In genomic region chr11:76292398-76292797, GRCm38 (mm10) we compare ENCODE assay signal across 8 mouse cellular contexts. TPM values are rescaled to one million over a fixed set of nuclear protein-coding genes. Genes with fewer than 3 reads are reported as not detected.
DNase-seq lines count a peak whose midpoint lies in the region; ATAC-seq and TF ChIP-seq lines count a peak whose summit lies in the region.

No protein-coding gene starts in this region.

- 89% methylated on average over 15 of the region's 15 CpGs for WGBS in forebrain, embryonic 12.5 days
- WGBS in forebrain, postnatal 0 days: 76% methylated on average over 15 of the region's 15 CpGs
- WGBS in forebrain, embryonic 14.5 days: 85% methylated on average over 15 of the region's 15 CpGs
- 31% methylated on average over 15 of the region's 15 CpGs for WGBS in intestine, embryonic 14.5 days
- WGBS in lung, embryonic 15.5 days: 21% methylated on average over 15 of the region's 15 CpGs

- H3K27me3 ChIP-seq in forebrain, embryonic 12.5 days: no peaks in the 10 kb centered on the region
- H3K27me3 ChIP-seq in forebrain, postnatal 0 days (ENCODE audit: insufficient read depth, low read length): peaks cover 5% of the 10 kb centered on the region; the same call in 1 of the 2 replicates
- H3K27me3 ChIP-seq in forebrain, embryonic 14.5 days (replicated peaks; ENCODE audit: control insufficient read depth, insufficient read depth, low read length): no peaks in the 10 kb centered on the region
- no peaks in the 10 kb centered on the region for H3K27me3 ChIP-seq in intestine, embryonic 14.5 days (replicated peaks; ENCODE audit: control insufficient read depth, insufficient read depth, low read length)
- H3K27me3 ChIP-seq in lung, embryonic 15.5 days: no peaks in the 10 kb centered on the region

- H3K4me1 ChIP-seq in forebrain, embryonic 12.5 days: peaks cover 85% of the 10 kb centered on the region
- peaks cover 15% of the 10 kb centered on the region; the same call in 1 of the 2 replicates for H3K4me1 ChIP-seq in forebrain, postnatal 0 days (ENCODE audit: insufficient read depth)
- peaks cover 40% of the 10 kb centered on the region for H3K4me1 ChIP-seq in forebrain, embryonic 14.5 days (ENCODE audit: control insufficient read depth, insufficient read depth, low read length)
- peaks cover 56% of the 10 kb centered on the region for H3K4me1 ChIP-seq in intestine, embryonic 14.5 days (replicated peaks; ENCODE audit: control insufficient read depth, insufficient read depth, low read length)
- peaks cover 53% of the 10 kb centered on the region for H3K4me1 ChIP-seq in lung, embryonic 15.5 days

- H3K9me3 ChIP-seq in forebrain, embryonic 12.5 days: no peaks in the 10 kb centered on the region
- H3K9me3 ChIP-seq in forebrain, postnatal 0 days (ENCODE audit: low read length): no peaks in the 10 kb centered on the region
- H3K9me3 ChIP-seq in forebrain, embryonic 14.5 days (replicated peaks; ENCODE audit: control insufficient read depth, low read length): no peaks in the 10 kb centered on the region
- no peaks in the 10 kb centered on the region for H3K9me3 ChIP-seq in intestine, embryonic 14.5 days (ENCODE audit: control insufficient read depth, low read length)
- H3K9me3 ChIP-seq in lung, embryonic 15.5 days: no peaks in the 10 kb centered on the region

- H3K36me3 ChIP-seq in forebrain, embryonic 12.5 days (replicated peaks): no peaks in the 10 kb centered on the region
- no peaks in the 10 kb centered on the region for H3K36me3 ChIP-seq in forebrain, postnatal 0 days (ENCODE audit: insufficient read depth)
- no peaks in the 10 kb centered on the region for H3K36me3 ChIP-seq in forebrain, embryonic 14.5 days (ENCODE audit: control insufficient read depth, insufficient read depth, low read length)
- H3K36me3 ChIP-seq in intestine, embryonic 14.5 days (ENCODE audit: control insufficient read depth, insufficient read depth, low read length): no peaks in the 10 kb centered on the region
- H3K36me3 ChIP-seq in lung, embryonic 15.5 days: no peaks in the 10 kb centered on the region

- no peak overlapping the region for H3K4me3 ChIP-seq in forebrain, embryonic 12.5 days (replicated peaks)
- H3K4me3 ChIP-seq in forebrain, postnatal 0 days (ENCODE audit: low read depth, low read length): no peak overlapping the region
- no peak overlapping the region for H3K4me3 ChIP-seq in forebrain, embryonic 14.5 days (ENCODE audit: low read depth, low read length)
- H3K4me3 ChIP-seq in intestine, embryonic 14.5 days (ENCODE audit: low read depth, low read length): no peak overlapping the region
- H3K4me3 ChIP-seq in lung, embryonic 15.5 days: no peak overlapping the region; the same call in 1 of the 2 replicates

- TF ChIP-seq CTCF in forebrain, postnatal 0 days (IDR thresholded peaks at IDR 0.05; ENCODE audit: low read depth): no peak

- no peak overlapping the region for H3K4me2 ChIP-seq in forebrain, embryonic 12.5 days
- no peak overlapping the region for H3K4me2 ChIP-seq in forebrain, postnatal 0 days (ENCODE audit: low read depth)
- no peak overlapping the region for H3K4me2 ChIP-seq in forebrain, embryonic 14.5 days (ENCODE audit: low read length)
- peak overlapping the region; percentile 31 for H3K4me2 ChIP-seq in intestine, embryonic 14.5 days (ENCODE audit: low read length)
- peak overlapping the region; percentile 44 for H3K4me2 ChIP-seq in lung, embryonic 15.5 days

- no peak for DNase-seq in forebrain, postnatal 0 days
- no peak for DNase-seq in forebrain, embryonic 14.5 days (ENCODE audit: low spot score)
- no peak for DNase-seq in intestine, embryonic 14.5 days (ENCODE audit: low spot score)
- DNase-seq in right cerebral cortex, postnatal 14 days: no peak
- no peak for DNase-seq in layer of hippocampus, adult 18-20 months (ENCODE audit: low spot score in 2 of 2)
- DNase-seq in retina, postnatal 1 day: no peak

- no peak for ATAC-seq in forebrain, embryonic 12.5 days (ENCODE audit: low FRiP score)
- no peak for ATAC-seq in forebrain, postnatal 0 days
- ATAC-seq in forebrain, embryonic 14.5 days: no peak
- 0 out of 2 replicates have a peak, but pooled peaks have one; percentile 8 for ATAC-seq in intestine, embryonic 14.5 days (replicated peaks; ENCODE audit: low FRiP score, low TSS enrichment, low read depth)
- ATAC-seq in lung, embryonic 15.5 days (ENCODE audit: borderline replicate concordance, extremely low read depth, low FRiP score, low TSS enrichment): peak; percentile 55; the same call in 1 of the 2 replicates

- H3K9ac ChIP-seq in forebrain, embryonic 12.5 days: no peak overlapping the region
- H3K9ac ChIP-seq in forebrain, postnatal 0 days: no peak overlapping the region
- H3K9ac ChIP-seq in forebrain, embryonic 14.5 days (ENCODE audit: low read length): no peak overlapping the region
- no peak overlapping the region; the same call in 1 of the 2 replicates for H3K9ac ChIP-seq in intestine, embryonic 14.5 days (ENCODE audit: low read length)
- no peak overlapping the region for H3K9ac ChIP-seq in lung, embryonic 15.5 days

- H3K27ac ChIP-seq in forebrain, embryonic 12.5 days: peak overlapping the region; percentile 75
- no peak overlapping the region for H3K27ac ChIP-seq in forebrain, postnatal 0 days (ENCODE audit: low read depth, low read length)
- 0 out of 2 replicates have a peak overlapping the region, but pooled peaks have one; percentile 39 for H3K27ac ChIP-seq in forebrain, embryonic 14.5 days (ENCODE audit: low read depth, low read length)
- peak overlapping the region; percentile 71 for H3K27ac ChIP-seq in intestine, embryonic 14.5 days (ENCODE audit: low read depth)
- H3K27ac ChIP-seq in lung, embryonic 15.5 days: peak overlapping the region; percentile 93

RNA-seq across cellular contexts. Expression of gene Glod4, which starts 48.9 kb away (rescaled TPM):
- 123 and 125 TPM in 2 replicates for polyA plus RNA-seq in forebrain, embryonic 12.5 days (2016; fragmentation: Nextera tagmentation; extraction: Ambion mirVana)
- total RNA-seq in forebrain, postnatal 0 days (2014; rRNA removed): 79.7 and 90.6 TPM in 2 replicates
- polyA plus RNA-seq in forebrain, postnatal 0 days (2015; fragmentation: Nextera tagmentation; extraction: Ambion mirVana): 110 and 126 TPM in 2 replicates
- 137 and 144 TPM in 2 replicates for polyA plus RNA-seq in forebrain, embryonic 14.5 days (2014; fragmentation: Nextera tagmentation; extraction: Ambion mirVana)
- 147 and 161 TPM in 2 replicates for polyA plus RNA-seq in intestine, embryonic 14.5 days (2014; fragmentation: Nextera tagmentation; extraction: Ambion mirVana)
- 128 and 138 TPM in 2 replicates for polyA plus RNA-seq in lung, embryonic 15.5 days (2015; fragmentation: Nextera tagmentation; extraction: Ambion mirVana)
- 10 to 100 TPM; 54.2 to 54.3 TPM for total RNA-seq in layer of hippocampus, adult 18-20 months (2021)

RNA-seq across cellular contexts. Expression of gene Mrm3, which starts 48.9 kb away (rescaled TPM):
- polyA plus RNA-seq in forebrain, embryonic 12.5 days (2016; fragmentation: Nextera tagmentation; extraction: Ambion mirVana): 20.0 and 22.2 TPM in 2 replicates
- 15.1 and 18.2 TPM in 2 replicates for total RNA-seq in forebrain, postnatal 0 days (2014; rRNA removed)
- polyA plus RNA-seq in forebrain, postnatal 0 days (2015; fragmentation: Nextera tagmentation; extraction: Ambion mirVana): 20.8 and 22.2 TPM in 2 replicates
- 21.6 and 23.8 TPM in 2 replicates for polyA plus RNA-seq in forebrain, embryonic 14.5 days (2014; fragmentation: Nextera tagmentation; extraction: Ambion mirVana)
- polyA plus RNA-seq in intestine, embryonic 14.5 days (2014; fragmentation: Nextera tagmentation; extraction: Ambion mirVana): 29.6 and 29.9 TPM in 2 replicates
- 21.8 and 22.4 TPM in 2 replicates for polyA plus RNA-seq in lung, embryonic 15.5 days (2015; fragmentation: Nextera tagmentation; extraction: Ambion mirVana)
- total RNA-seq in layer of hippocampus, adult 18-20 months (2021): 10 to 100 TPM; 17.6 to 17.7 TPM

Comparison
In these comparisons a context has a peak if more than half of its experiments do, and no peak if none do; other contexts are left out.
1. ATAC-seq: peak in intestine, embryonic 14.5 days (single experiment) and lung, embryonic 15.5 days (single experiment); none in forebrain, embryonic 12.5 days (single experiment), forebrain, postnatal 0 days (single experiment) and forebrain, embryonic 14.5 days (single experiment).
2. H3K4me2 ChIP-seq: peak in intestine, embryonic 14.5 days (single experiment) and lung, embryonic 15.5 days (single experiment); none in forebrain, embryonic 12.5 days (single experiment), forebrain, postnatal 0 days (single experiment) and forebrain, embryonic 14.5 days (single experiment).